Mouse (Mus musculus): Measurements from ENCODE around the gene Pih1d1. TPM values are rescaled to one million over a fixed set of nuclear protein-coding genes. Genes with fewer than 3 reads are reported as not detected.

Pih1d1 gene
- polyA plus RNA-seq, 1 experiment from 2014 or later, result 81.7 TPM

GRCm38 (mm10) chr7:45189600-45189999 is 35.5 kb downstream of the Pih1d1 start:
- Histone ChIP-seq H3K27ac (replicated peaks) (no peak overlapping the region), H3K9ac (replicated peaks) (no peak overlapping the region), H3K36me3 (no peaks in the 10 kb centered on the region), H3K4me2 (no peak overlapping the region), H3K4me1 (no peaks in the 10 kb centered on the region), H3K9me3 (replicated peaks) (no peaks in the 10 kb centered on the region), H3K27me3 (replicated peaks) (peaks cover 37% of the 10 kb centered on the region), H3K4me3 (replicated peaks) (no peak overlapping the region)
- ATAC-seq (ENCODE audit: low FRiP score), result no peak
- WGBS, result 59% methylated on average over 16 of the region's 16 CpGs

DNA sequence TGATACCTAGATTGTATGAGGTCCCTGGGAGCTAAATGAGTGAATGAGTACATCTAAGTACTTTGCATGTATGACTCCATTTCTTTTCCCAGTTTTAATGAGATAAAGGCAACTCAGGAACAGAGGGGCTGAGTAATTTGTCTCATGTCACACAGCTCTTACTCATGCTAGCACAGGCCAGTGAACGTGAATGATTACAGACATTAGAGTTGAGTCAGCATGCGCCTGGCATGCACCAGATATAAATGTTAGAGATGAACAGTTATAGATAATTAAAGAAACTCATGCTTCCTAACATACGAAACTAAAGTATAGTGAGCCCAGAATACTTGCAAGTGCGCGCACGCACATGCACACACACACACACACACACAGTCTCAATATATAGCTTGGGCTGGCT is 36.1 kb downstream of the Pih1d1 start:
- Histone ChIP-seq H3K4me1 (no peaks in the 10 kb centered on the region), H3K9ac (replicated peaks) (no peak overlapping the region), H3K4me2 (no peak overlapping the region), H3K9me3 (replicated peaks) (no peaks in the 10 kb centered on the region), H3K27ac (replicated peaks) (no peak overlapping the region), H3K27me3 (replicated peaks) (peaks cover 31% of the 10 kb centered on the region), H3K36me3 (no peaks in the 10 kb centered on the region), H3K4me3 (replicated peaks) (no peak overlapping the region)
- ATAC-seq (ENCODE audit: low FRiP score), result no peak
- WGBS, result 91% methylated on average over 6 of the region's 6 CpGs

- ATAC-seq (ENCODE audit: low FRiP score), result no peak
- H3K27ac ChIP-seq (replicated peaks), result no peak overlapping the region
- H3K9ac ChIP-seq (replicated peaks), result no peak overlapping the region
- H3K9me3 ChIP-seq (replicated peaks), result no peaks in the 10 kb centered on the region
- WGBS, result 80% methylated on average over 2 of the region's 2 CpGs
- H3K4me3 ChIP-seq (replicated peaks), result no peak overlapping the region
- H3K4me2 ChIP-seq, result no peak overlapping the region
- H3K27me3 ChIP-seq (replicated peaks), result peaks cover 25% of the 10 kb centered on the region
- H3K36me3 ChIP-seq, result no peaks in the 10 kb centered on the region
- no peaks in the 10 kb centered on the region for H3K4me1 ChIP-seq
Measured at GRCm38 (mm10) chr7:45191161-45191560, 37.1 kb downstream of the Pih1d1 start.

DNA sequence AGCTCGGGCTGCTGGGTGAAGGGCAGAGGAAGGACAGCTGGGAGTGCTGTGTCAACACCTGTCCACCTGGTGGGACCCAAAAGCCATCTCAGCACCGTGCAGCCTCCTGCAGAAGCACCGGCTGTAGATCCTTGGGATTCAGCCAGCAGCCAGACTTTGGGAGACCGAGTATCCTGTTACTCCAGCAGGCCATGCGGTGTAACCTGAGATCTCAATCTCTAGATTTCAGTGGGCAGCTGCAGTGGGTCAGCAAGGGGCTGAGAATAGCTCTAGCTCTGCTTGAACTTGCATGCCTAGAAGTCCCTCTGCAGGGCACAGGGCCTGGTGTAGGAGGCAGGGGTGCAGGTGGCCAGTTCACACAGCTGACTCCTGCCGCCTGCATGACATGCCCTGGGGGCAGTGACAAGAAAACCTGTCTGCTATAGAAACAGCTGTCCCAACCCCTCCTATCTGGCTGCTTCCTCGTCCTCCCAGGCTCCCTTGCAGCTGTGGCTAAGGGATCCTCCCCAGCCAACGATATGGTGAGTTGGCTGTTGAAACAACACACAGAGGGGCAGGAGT is 37.8 kb downstream of the Pih1d1 start:
- 28% methylated on average over 8 of the region's 8 CpGs for WGBS
- Histone ChIP-seq H3K27me3 (replicated peaks) (peaks cover 21% of the 10 kb centered on the region), H3K9me3 (replicated peaks) (no peaks in the 10 kb centered on the region), H3K36me3 (no peaks in the 10 kb centered on the region), H3K4me3 (replicated peaks) (no peak overlapping the region), H3K27ac (replicated peaks) (no peak overlapping the region), H3K9ac (replicated peaks) (no peak overlapping the region), H3K4me2 (no peak overlapping the region), H3K4me1 (no peaks in the 10 kb centered on the region)
- ATAC-seq (ENCODE audit: low FRiP score), result no peak

DNA sequence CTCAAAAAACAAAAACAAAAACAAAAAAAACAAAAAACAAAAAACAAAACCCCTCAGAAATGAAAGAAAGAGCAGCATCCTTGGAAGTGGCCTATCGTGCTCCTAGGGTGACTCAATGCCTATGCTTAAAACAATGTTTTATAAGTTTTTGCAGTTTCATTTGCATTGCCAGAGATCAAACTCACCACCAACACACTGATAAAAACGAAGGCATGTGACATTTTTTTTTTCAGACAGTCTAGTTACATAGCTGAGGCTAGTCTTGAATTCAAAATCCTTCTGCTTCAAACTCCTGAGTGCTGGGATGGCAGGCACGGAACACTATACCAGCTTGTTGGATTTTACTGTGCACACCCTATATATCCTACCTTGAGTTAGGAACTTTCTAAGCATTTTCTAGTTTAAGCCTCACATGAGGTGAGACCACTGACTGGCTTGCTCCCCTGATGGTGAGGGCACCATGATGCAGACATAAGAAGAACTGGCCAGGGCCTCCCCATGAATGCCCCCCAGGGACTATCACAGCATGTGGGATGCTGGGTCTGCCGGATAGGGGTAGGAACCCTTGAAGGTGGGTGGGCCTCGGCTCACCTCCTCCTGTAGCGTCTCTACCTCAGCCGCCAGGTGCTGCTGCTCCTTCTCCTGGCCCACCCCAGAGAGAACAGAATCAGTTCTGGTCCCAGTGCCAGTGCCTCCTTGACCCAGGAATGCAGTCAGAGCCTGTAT is 38.6 kb downstream of the Pih1d1 start:
- WGBS, result 87% methylated on average over 7 of the region's 7 CpGs
- no peak overlapping the region for H3K4me2 ChIP-seq
- H3K4me3 ChIP-seq (replicated peaks), result no peak overlapping the region
- H3K27ac ChIP-seq (replicated peaks), result no peak overlapping the region
- H3K4me1 ChIP-seq, result no peaks in the 10 kb centered on the region
- H3K36me3 ChIP-seq, result no peaks in the 10 kb centered on the region
- no peaks in the 10 kb centered on the region for H3K9me3 ChIP-seq (replicated peaks)
- ATAC-seq (ENCODE audit: low FRiP score), result no peak
- peaks cover 20% of the 10 kb centered on the region for H3K27me3 ChIP-seq (replicated peaks)
- no peak overlapping the region for H3K9ac ChIP-seq (replicated peaks)

DNA sequence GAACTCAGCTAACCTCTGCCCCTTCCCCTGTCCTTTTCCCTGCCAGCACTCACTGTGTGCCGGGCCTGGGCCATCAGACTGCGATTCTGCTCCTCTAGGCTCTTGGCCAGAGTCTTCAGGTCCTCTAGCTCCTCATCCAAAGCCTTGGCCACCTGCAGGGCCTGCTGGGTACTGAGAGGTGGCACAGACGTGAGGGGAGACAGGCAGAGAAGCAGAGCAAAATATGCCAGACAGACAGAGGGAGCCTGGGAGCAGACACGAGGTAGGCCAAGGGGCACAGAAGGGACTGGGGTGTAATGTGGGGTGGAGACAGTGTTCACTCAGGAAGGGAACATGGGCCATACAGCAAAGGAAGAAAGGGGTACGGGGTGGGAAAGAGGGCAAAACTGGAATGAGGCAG is 39.3 kb downstream of the Pih1d1 start:
- H3K9ac ChIP-seq (replicated peaks), result no peak overlapping the region
- H3K9me3 ChIP-seq (replicated peaks), result no peaks in the 10 kb centered on the region
- H3K27me3 ChIP-seq (replicated peaks), result peaks cover 19% of the 10 kb centered on the region
- H3K36me3 ChIP-seq, result no peaks in the 10 kb centered on the region
- H3K4me3 ChIP-seq (replicated peaks), result no peak overlapping the region
- H3K4me1 ChIP-seq, result 0 out of 2 replicates have a peak, but pooled peaks cover 4% of the 10 kb centered on the region
- H3K4me2 ChIP-seq, result no peak overlapping the region
- ATAC-seq (ENCODE audit: low FRiP score), result no peak
- no peak overlapping the region for H3K27ac ChIP-seq (replicated peaks)
- 67% methylated on average over 5 of the region's 5 CpGs for WGBS

DNA sequence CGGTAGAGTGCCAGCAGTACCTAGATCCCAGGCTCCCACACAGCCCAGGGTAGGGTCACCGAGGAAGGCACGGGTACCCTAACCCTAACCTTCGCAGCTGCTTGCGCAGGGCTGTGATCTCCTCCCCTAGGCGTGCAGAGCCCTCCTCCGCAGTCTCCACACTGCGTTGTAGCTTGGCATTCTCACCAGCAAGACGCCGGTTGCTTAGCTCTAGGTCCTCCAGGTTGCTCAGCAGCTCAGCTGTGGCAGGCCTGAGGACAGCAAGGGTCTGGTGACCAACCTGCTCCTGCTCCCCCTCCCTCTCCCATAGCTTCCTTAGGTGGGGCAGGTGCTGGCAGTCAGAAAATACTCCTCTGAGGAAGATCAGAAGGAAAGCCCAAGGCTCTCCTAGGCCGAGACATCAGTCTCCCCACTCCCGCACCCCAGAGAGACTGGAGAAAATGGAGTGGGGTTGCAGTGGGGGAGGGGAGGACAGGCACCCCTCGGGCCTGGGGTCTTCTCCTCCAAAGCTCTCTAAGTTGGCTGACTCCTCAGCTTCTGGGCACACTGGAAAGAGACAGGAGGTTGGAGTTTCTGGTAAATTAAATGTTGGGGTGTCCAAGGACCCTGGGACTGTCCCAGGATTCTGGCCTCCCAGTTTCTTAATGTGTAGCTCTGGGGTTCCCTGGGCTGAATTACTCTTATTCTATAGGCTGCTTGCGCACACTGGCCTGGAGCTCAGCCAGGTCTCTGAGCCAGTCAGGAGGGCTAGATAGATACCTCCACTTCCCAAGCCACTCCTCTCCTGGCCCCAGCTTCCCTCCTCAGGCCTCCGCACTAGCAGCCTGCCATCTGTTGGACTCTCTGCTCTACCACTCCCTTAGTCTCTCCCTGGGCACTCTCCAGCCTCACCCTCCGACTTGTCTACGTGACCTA is 40.0 kb downstream of the Pih1d1 start:
- ATAC-seq (ENCODE audit: low FRiP score), result no peak
- Histone ChIP-seq H3K27ac (replicated peaks) (no peak overlapping the region), H3K4me3 (replicated peaks) (no peak overlapping the region), H3K4me1 (0 out of 2 replicates have a peak, but pooled peaks cover 4% of the 10 kb centered on the region), H3K4me2 (no peak overlapping the region), H3K27me3 (replicated peaks) (peaks cover 12% of the 10 kb centered on the region), H3K9me3 (replicated peaks) (no peaks in the 10 kb centered on the region), H3K36me3 (no peaks in the 10 kb centered on the region), H3K9ac (replicated peaks) (no peak overlapping the region)
- WGBS, result 77% methylated on average over 17 of the region's 17 CpGs

- Histone ChIP-seq H3K4me3 (replicated peaks) (no peak overlapping the region), H3K9ac (replicated peaks) (no peak overlapping the region), H3K27me3 (replicated peaks) (peaks cover 6% of the 10 kb centered on the region; the same call in 1 of the 2 replicates), H3K27ac (replicated peaks) (no peak overlapping the region), H3K9me3 (replicated peaks) (no peaks in the 10 kb centered on the region), H3K36me3 (no peaks in the 10 kb centered on the region), H3K4me2 (no peak overlapping the region), H3K4me1 (0 out of 2 replicates have a peak, but pooled peaks cover 4% of the 10 kb centered on the region)
- ATAC-seq (ENCODE audit: low FRiP score), result no peak
- 66% methylated on average over 13 of the region's 13 CpGs for WGBS
Measured at GRCm38 (mm10) chr7:45195341-45196175, 41.5 kb downstream of the Pih1d1 start.

GRCm38 (mm10) chr7:45196176-45196535 is 42.1 kb downstream of the Pih1d1 start:
- Histone ChIP-seq H3K4me3 (replicated peaks) (no peak overlapping the region), H3K36me3 (no peaks in the 10 kb centered on the region), H3K4me2 (no peak overlapping the region), H3K27me3 (replicated peaks) (peaks cover 6% of the 10 kb centered on the region; the same call in 1 of the 2 replicates), H3K9me3 (replicated peaks) (no peaks in the 10 kb centered on the region), H3K9ac (replicated peaks) (no peak overlapping the region), H3K4me1 (0 out of 2 replicates have a peak, but pooled peaks cover 4% of the 10 kb centered on the region), H3K27ac (replicated peaks) (no peak overlapping the region)
- ATAC-seq (ENCODE audit: low FRiP score), result no peak
- 85% methylated on average over 4 of the region's 4 CpGs for WGBS

DNA sequence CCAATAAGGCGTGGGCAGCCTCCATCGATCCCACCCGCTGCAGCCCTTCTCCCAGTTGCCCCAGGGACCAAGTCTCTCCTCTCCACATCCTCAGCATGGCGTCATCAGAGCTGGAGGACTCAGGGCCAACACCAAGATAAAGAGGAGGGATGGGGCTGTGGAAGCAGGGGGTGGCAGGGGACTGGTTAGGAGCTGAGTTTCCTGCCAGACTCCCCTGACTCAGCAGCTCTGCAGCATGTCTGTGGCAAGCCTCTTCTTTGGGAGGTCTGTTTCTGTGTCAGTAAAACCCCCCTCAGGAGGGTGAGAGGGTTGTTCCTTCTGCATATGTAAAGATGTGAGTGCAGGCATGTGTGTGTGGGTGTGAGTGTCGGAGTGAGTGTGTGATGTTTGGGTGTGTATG is 42.9 kb downstream of the Pih1d1 start:
- no peak for ATAC-seq (ENCODE audit: low FRiP score)
- peaks cover 6% of the 10 kb centered on the region; the same call in 1 of the 2 replicates for H3K27me3 ChIP-seq (replicated peaks)

DNA sequence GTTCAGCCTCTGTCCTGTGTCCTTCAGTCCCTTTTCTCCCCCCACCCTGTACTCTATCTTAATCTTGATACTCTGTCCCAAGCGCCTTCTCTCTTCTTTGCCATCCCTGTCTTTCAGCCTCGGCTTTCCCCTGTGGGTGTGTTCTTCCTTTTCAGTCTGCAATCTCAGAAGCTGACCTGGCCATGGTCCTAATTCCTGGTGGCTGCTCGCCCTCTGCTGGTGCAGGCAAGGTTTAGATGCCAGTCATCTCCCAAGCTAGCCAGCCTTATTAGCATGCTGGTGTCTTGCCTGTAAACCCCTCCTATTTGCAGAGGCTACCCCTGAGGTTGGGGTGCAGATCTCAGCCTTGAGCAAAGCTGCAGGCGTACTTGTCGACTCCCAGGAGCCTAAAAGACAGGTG is 44.3 kb downstream of the Pih1d1 start:
- Histone ChIP-seq H3K36me3 (no peaks in the 10 kb centered on the region), H3K9ac (replicated peaks) (no peak overlapping the region), H3K27me3 (replicated peaks) (peaks cover 6% of the 10 kb centered on the region; the same call in 1 of the 2 replicates), H3K27ac (replicated peaks) (no peak overlapping the region), H3K4me3 (replicated peaks) (no peak overlapping the region), H3K9me3 (replicated peaks) (no peaks in the 10 kb centered on the region), H3K4me1 (0 out of 2 replicates have a peak, but pooled peaks cover 4% of the 10 kb centered on the region), H3K4me2 (no peak overlapping the region)
- WGBS, result 12% methylated on average over 5 of the region's 5 CpGs
- ATAC-seq (ENCODE audit: low FRiP score), result peak; percentile 70; the same call in 1 of the 2 replicates

More for the DNA sequence above, 42.9 kb downstream of the Pih1d1 start:
- Histone ChIP-seq H3K9ac (replicated peaks) (no peak overlapping the region), H3K9me3 (replicated peaks) (no peaks in the 10 kb centered on the region), H3K27ac (replicated peaks) (no peak overlapping the region), H3K4me3 (replicated peaks) (no peak overlapping the region), H3K4me1 (0 out of 2 replicates have a peak, but pooled peaks cover 4% of the 10 kb centered on the region), H3K4me2 (no peak overlapping the region), H3K36me3 (no peaks in the 10 kb centered on the region)
- WGBS, result 72% methylated on average over 5 of the region's 5 CpGs
